Mouse (Mus musculus) megakaryocyte, adult 5-6 weeks (primary cell): ENCODE measurements around the gene Rptor. TPM values are rescaled to one million over a fixed set of nuclear protein-coding genes. Genes with fewer than 3 reads are reported as not detected.

Experiments
- ATAC-seq: 2 replicates; pipeline ENCODE4 v1.8.0; 2016; ENCODE audit warnings: mild to moderate bottlenecking, inconsistent platforms; ENCODE audit not compliant: poor library complexity, severe bottlenecking
- total RNA-seq, 2 experiments: library from RNA; stranded (forward) in 1 of 2; stranded (reverse) in 1 of 2; fragments of 153-499, 151-499 nt in 1 of 2; fragments of 221-1000, 200-1000 nt in 1 of 2; gene quantifications; 2 replicates each; pipeline versions ENCODE4 v1.2.3 to v1.2.4; 2015 to 2017

Rptor gene
- total RNA-seq, 2 experiments from 2014 or later = 7.1 to 11.8 TPM

- ATAC-seq = no peak
These were observed 129.7 kb downstream of the Rptor start for GRCm38 (mm10) chr11:119732362-119732761.

- ATAC-seq = no peak
These were observed 130.4 kb downstream of the Rptor start for GRCm38 (mm10) chr11:119732961-119733656.

GRCm38 (mm10) chr11:119733657-119733990 lies 130.9 kb downstream of the Rptor start:
- no peak for ATAC-seq

GRCm38 (mm10) chr11:119735152-119735551 lies 132.4 kb downstream of the Rptor start:
- ATAC-seq = no peak

GRCm38 (mm10) chr11:119738990-119739846 lies 136.5 kb downstream of the Rptor start:
- no peak for ATAC-seq

GRCm38 (mm10) chr11:119741401-119741800 lies 138.7 kb downstream of the Rptor start:
- no peak for ATAC-seq

- ATAC-seq = no peak
These were observed 141.7 kb downstream of the Rptor start for GRCm38 (mm10) chr11:119744436-119744835.

GRCm38 (mm10) chr11:119745333-119745732 lies 142.6 kb downstream of the Rptor start:
- no peak for ATAC-seq

GRCm38 (mm10) chr11:119754459-119754858 lies 151.8 kb downstream of the Rptor start:
- no peak for ATAC-seq

- no peak for ATAC-seq
These were observed 155.5 kb downstream of the Rptor start for GRCm38 (mm10) chr11:119758214-119758613.

- ATAC-seq = no peak
These were observed 156.1 kb downstream of the Rptor start for GRCm38 (mm10) chr11:119758705-119759327.

GRCm38 (mm10) chr11:119762911-119763310 lies 160.2 kb downstream of the Rptor start:
- no peak for ATAC-seq

- ATAC-seq = no peak
These were observed 163.3 kb downstream of the Rptor start for GRCm38 (mm10) chr11:119766023-119766422.

GRCm38 (mm10) chr11:119766782-119767459 lies 164.2 kb downstream of the Rptor start:
- no peak for ATAC-seq

GRCm38 (mm10) chr11:119767525-119767924 lies 164.8 kb downstream of the Rptor start:
- no peak for ATAC-seq

GRCm38 (mm10) chr11:119768511-119768910 lies 165.8 kb downstream of the Rptor start:
- ATAC-seq = no peak

GRCm38 (mm10) chr11:119769666-119770065 lies 167.0 kb downstream of the Rptor start:
- no peak for ATAC-seq

- ATAC-seq = no peak
These were observed 168.3 kb downstream of the Rptor start for GRCm38 (mm10) chr11:119770985-119771384.

- no peak for ATAC-seq
These were observed 170.2 kb downstream of the Rptor start for GRCm38 (mm10) chr11:119772896-119773295.

- no peak for ATAC-seq
These were observed 172.5 kb downstream of the Rptor start for GRCm38 (mm10) chr11:119775076-119775760.

- no peak for ATAC-seq
These were observed 174.5 kb downstream of the Rptor start for GRCm38 (mm10) chr11:119777236-119777635.
